Mouse (Mus musculus): ENCODE data around the gene Gripap1.
"Not testable (repeated sequence)": the region's sequence is repeated elsewhere in the genome, so short reads cannot be mapped to it uniquely, and the experiment has no call there.

The Gripap1 gene

GRCm38 (mm10) chrX:7789542-7790136, at the start of gene Gripap1:
Gripap1 (plus strand) TSS chrX:7789765.
- DNase-seq (ENCODE audit: low spot score in 2 of 2) = peak; percentile 18 to 38

GRCm38 (mm10) chrX:7740082-7740819, 49.3 kb upstream of the Gripap1 start:
- DNase-seq (ENCODE audit: low spot score in 2 of 2) = no peak

- no peak for DNase-seq (ENCODE audit: low spot score in 2 of 2)
Observed at GRCm38 (mm10) chrX:7741103-7741502, 48.5 kb upstream of the Gripap1 start.

GRCm38 (mm10) chrX:7743470-7743869, 46.1 kb upstream of the Gripap1 start:
- no peak for DNase-seq (ENCODE audit: low spot score in 2 of 2)

GRCm38 (mm10) chrX:7744940-7745339, 44.6 kb upstream of the Gripap1 start:
- no peak for DNase-seq (ENCODE audit: low spot score in 2 of 2)

GRCm38 (mm10) chrX:7745429-7745828, 44.1 kb upstream of the Gripap1 start:
- no peak for DNase-seq (ENCODE audit: low spot score in 2 of 2)

- peak; percentile 57 to 63 for DNase-seq (ENCODE audit: low spot score in 2 of 2)
Observed at GRCm38 (mm10) chrX:7750432-7751116, 39.0 kb upstream of the Gripap1 start, which contains the start of gene Ccdc120. Ccdc120 (minus strand) TSS chrX:7750905.

GRCm38 (mm10) chrX:7753627-7754026, 35.9 kb upstream of the Gripap1 start:
- DNase-seq (ENCODE audit: low spot score in 2 of 2) = not testable (repeated sequence)

GRCm38 (mm10) chrX:7762137-7762920, 27.2 kb upstream of the Gripap1 start, which contains the start of gene Tfe3:
Tfe3 (plus strand) TSS chrX:7762560.
- peak; percentile 60 to 73 for DNase-seq (ENCODE audit: low spot score in 2 of 2)

GRCm38 (mm10) chrX:7762921-7763197, 26.7 kb upstream of the Gripap1 start:
- no peak for DNase-seq (ENCODE audit: low spot score in 2 of 2)

GRCm38 (mm10) chrX:7763631-7764393, 25.8 kb upstream of the Gripap1 start:
- DNase-seq (ENCODE audit: low spot score in 2 of 2) = no peak

GRCm38 (mm10) chrX:7764657-7765280, 24.8 kb upstream of the Gripap1 start:
- DNase-seq (ENCODE audit: low spot score in 2 of 2) = no peak

GRCm38 (mm10) chrX:7765281-7765670, 24.3 kb upstream of the Gripap1 start:
- DNase-seq (ENCODE audit: low spot score in 2 of 2) = no peak

- no peak for DNase-seq (ENCODE audit: low spot score in 2 of 2)
Observed at GRCm38 (mm10) chrX:7765764-7766163, 23.8 kb upstream of the Gripap1 start.

- DNase-seq (ENCODE audit: low spot score in 2 of 2) = no peak
Observed at GRCm38 (mm10) chrX:7769302-7770017, 20.1 kb upstream of the Gripap1 start.

- no peak for DNase-seq (ENCODE audit: low spot score in 2 of 2)
Observed at GRCm38 (mm10) chrX:7772766-7773165, 16.8 kb upstream of the Gripap1 start.

GRCm38 (mm10) chrX:7775501-7776205, 13.9 kb upstream of the Gripap1 start:
- no peak for DNase-seq (ENCODE audit: low spot score in 2 of 2)

- peak in 1 of 2 experiments; percentile 39 for DNase-seq (ENCODE audit: low spot score in 2 of 2)
Observed at GRCm38 (mm10) chrX:7776329-7777082, 13.1 kb upstream of the Gripap1 start.

Measured in frontal cortex, postnatal 25 days (tissue).